Comparison of ENCODE assay signal across 9 mouse cellular contexts in genomic region chr11:19947626-19948135, GRCm38 (mm10). TPM values are rescaled to one million over a fixed set of nuclear protein-coding genes. Genes with fewer than 3 reads are reported as not detected.
A peak's percentile ranks its signal among the peaks of the same experiment; 100 is the strongest.
DNase-seq lines count a peak whose midpoint lies in the region; ATAC-seq lines count a peak whose summit lies in the region.
"Had no signal": no experiment of that assay in that cellular context is flagged by ENCODE, and none has a peak within 500 bp of the region (broad histone marks: within the 10 kb centered on the region; RNA-seq: fewer than 3 reads in every experiment).

No protein-coding gene starts in this region.

- H3K27ac ChIP-seq in hindbrain, embryonic 15.5 days (replicated peaks) = no peak overlapping the region
- no peak overlapping the region for H3K27ac ChIP-seq in hindbrain, embryonic 13.5 days
- no peak overlapping the region for H3K27ac ChIP-seq in forebrain, embryonic 16.5 days (ENCODE audit: low read length)

- peak; percentile 79 for DNase-seq in adrenal gland, postnatal 10 days
- DNase-seq in layer of hippocampus, postnatal 14 days (ENCODE audit: low spot score in 2 of 2) = peak; percentile 53 to 88
- DNase-seq in testis, postnatal 14 days (ENCODE audit: low spot score) = no peak
- no peak for DNase-seq in urinary bladder, postnatal 10 days (ENCODE audit: low spot score)
- no peak for DNase-seq in c-Kit-positive CD71-positive TER-119-positive erythroid progenitor cells, embryonic 14.5 days (ENCODE audit: low spot score)

- no peaks in the 10 kb centered on the region for H3K9me3 ChIP-seq in hindbrain, embryonic 15.5 days
- no peaks in the 10 kb centered on the region for H3K9me3 ChIP-seq in hindbrain, embryonic 13.5 days
- H3K9me3 ChIP-seq in forebrain, embryonic 16.5 days (ENCODE audit: control insufficient read depth, low read length) = no peaks in the 10 kb centered on the region

- no peak overlapping the region for H3K4me2 ChIP-seq in hindbrain, embryonic 15.5 days
- H3K4me2 ChIP-seq in hindbrain, embryonic 13.5 days = no peak overlapping the region
- no peak overlapping the region for H3K4me2 ChIP-seq in forebrain, embryonic 16.5 days (ENCODE audit: low read length)

- no peaks in the 10 kb centered on the region for H3K36me3 ChIP-seq in hindbrain, embryonic 15.5 days
- peaks cover 6% of the 10 kb centered on the region; the same call in 1 of the 2 replicates for H3K36me3 ChIP-seq in hindbrain, embryonic 13.5 days
- H3K36me3 ChIP-seq in forebrain, embryonic 16.5 days (ENCODE audit: control insufficient read depth, insufficient read depth) = no peaks in the 10 kb centered on the region

- peak; percentile 44; the same call in 1 of the 2 replicates for ATAC-seq in hindbrain, embryonic 15.5 days (ENCODE audit: low FRiP score, low read depth)
- no peak; the same call in 1 of the 2 replicates for ATAC-seq in hindbrain, embryonic 13.5 days (ENCODE audit: low FRiP score)
- peak; percentile 49; the same call in 1 of the 2 replicates for ATAC-seq in forebrain, embryonic 16.5 days
- ATAC-seq: Patski had no signal

- no peak overlapping the region for H3K9ac ChIP-seq in hindbrain, embryonic 15.5 days
- H3K9ac ChIP-seq in hindbrain, embryonic 13.5 days = no peak overlapping the region
- H3K9ac ChIP-seq in forebrain, embryonic 16.5 days (replicated peaks; ENCODE audit: low read depth, low read length) = no peak overlapping the region

- no peak overlapping the region for H3K4me3 ChIP-seq in hindbrain, embryonic 15.5 days
- H3K4me3 ChIP-seq in hindbrain, embryonic 13.5 days = no peak overlapping the region
- H3K4me3 ChIP-seq in forebrain, embryonic 16.5 days (replicated peaks; ENCODE audit: low read length) = no peak overlapping the region

- H3K4me1 ChIP-seq in hindbrain, embryonic 15.5 days (replicated peaks) = peaks cover 20% of the 10 kb centered on the region
- H3K4me1 ChIP-seq in hindbrain, embryonic 13.5 days (replicated peaks) = peaks cover 37% of the 10 kb centered on the region
- H3K4me1 ChIP-seq in forebrain, embryonic 16.5 days (replicated peaks; ENCODE audit: control insufficient read depth, insufficient read depth, low read length) = peaks cover 6% of the 10 kb centered on the region

- WGBS in hindbrain, embryonic 15.5 days = 71% methylated on average over 7 of the region's 7 CpGs
- WGBS in hindbrain, embryonic 13.5 days = 82% methylated on average over 7 of the region's 7 CpGs
- WGBS in forebrain, embryonic 16.5 days = 78% methylated on average over 7 of the region's 7 CpGs

- H3K27me3 ChIP-seq in hindbrain, embryonic 15.5 days = no peaks in the 10 kb centered on the region
- no peaks in the 10 kb centered on the region for H3K27me3 ChIP-seq in hindbrain, embryonic 13.5 days
- H3K27me3 ChIP-seq in forebrain, embryonic 16.5 days (replicated peaks; ENCODE audit: control insufficient read depth, insufficient read depth, low read length) = no peaks in the 10 kb centered on the region
- H3K27me3 ChIP-seq: Patski had no signal

RNA-seq across cellular contexts. Expression of gene Spred2, which starts 23.5 kb away (rescaled TPM):
- 6.9 and 7.3 TPM in 2 replicates for polyA plus RNA-seq in hindbrain, embryonic 15.5 days (2015; fragmentation: Nextera tagmentation; extraction: Ambion mirVana)
- polyA plus RNA-seq in hindbrain, embryonic 13.5 days (2015; fragmentation: Nextera tagmentation; extraction: Ambion mirVana) = 6.0 and 6.1 TPM in 2 replicates
- total RNA-seq in adrenal gland, postnatal 10 days (2021) = 10 to 100 TPM; 33.1 to 37.0 TPM
- 8.4 TPM in 2 replicates for polyA plus RNA-seq in forebrain, embryonic 16.5 days (2015; fragmentation: Nextera tagmentation; extraction: Ambion mirVana)
- 10 to 100 TPM; 82.5 to 88.9 TPM for total RNA-seq in layer of hippocampus, postnatal 14 days (2021)

Comparison
In these comparisons a context has a peak if more than half of its experiments do, and no peak if none do; other contexts are left out.
1. DNase-seq: peak in adrenal gland, postnatal 10 days (single experiment) and layer of hippocampus, postnatal 14 days (2 of 2); none in testis, postnatal 14 days (single experiment), urinary bladder, postnatal 10 days (single experiment) and c-Kit-positive CD71-positive TER-119-positive erythroid progenitor cells, embryonic 14.5 days (single experiment).